Mouse (Mus musculus) mature B cell (primary cell): Measurements from ENCODE around the gene Ms4a15.

Experiments used
- in situ Hi-C: fragments of 300-500 bp; cut with MboI; formaldehyde crosslinking; loops from 2 replicates; pipeline ENCODE4 v1.14.3; 2019

The Ms4a15 gene

DNA sequence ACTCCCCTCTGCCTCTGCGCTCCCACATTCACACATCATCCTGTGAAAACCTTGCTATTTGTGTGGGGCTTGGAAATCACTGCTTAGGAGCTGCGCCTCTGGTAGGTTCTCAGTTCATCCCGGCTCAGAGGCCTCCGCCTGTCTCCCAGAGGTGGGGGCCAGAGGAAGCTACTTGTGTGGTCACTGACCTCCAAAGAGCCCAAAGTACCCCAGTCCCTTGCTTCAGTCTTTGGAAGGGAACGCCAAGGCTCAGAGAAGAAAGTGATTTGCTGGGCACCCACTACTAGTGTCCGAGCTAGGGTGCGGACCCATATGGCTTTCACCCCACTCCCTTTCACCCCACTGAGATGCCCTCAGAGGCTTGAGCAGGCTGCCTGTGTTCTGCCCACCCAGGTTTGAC lies at the start of gene Ms4a15:
Ms4a15 (minus strand) TSS at position 101 of the 400 bp plus-strand sequence.
- in situ Hi-C loops, result no loop called here

DNA sequence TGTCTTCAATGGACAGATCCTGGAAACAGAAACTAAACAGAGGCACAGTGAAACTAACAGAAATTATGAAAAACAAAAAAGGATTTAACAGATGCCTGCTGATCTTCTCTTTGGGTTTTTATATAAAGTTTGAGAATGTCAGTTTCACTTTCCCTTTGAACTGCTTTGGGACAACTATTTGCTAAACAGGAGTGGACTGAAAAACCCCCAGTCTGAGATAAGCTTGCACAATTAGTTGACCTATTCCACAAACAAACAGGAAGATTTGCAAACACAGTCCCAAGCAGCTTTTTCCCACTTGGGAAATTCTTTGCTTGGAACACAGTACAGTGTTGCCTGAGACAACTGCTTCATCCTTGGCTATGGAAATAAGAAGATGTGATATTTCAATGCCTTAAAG lies 44.5 kb upstream of the Ms4a15 start:
- in situ Hi-C loops, result no loop called here

DNA sequence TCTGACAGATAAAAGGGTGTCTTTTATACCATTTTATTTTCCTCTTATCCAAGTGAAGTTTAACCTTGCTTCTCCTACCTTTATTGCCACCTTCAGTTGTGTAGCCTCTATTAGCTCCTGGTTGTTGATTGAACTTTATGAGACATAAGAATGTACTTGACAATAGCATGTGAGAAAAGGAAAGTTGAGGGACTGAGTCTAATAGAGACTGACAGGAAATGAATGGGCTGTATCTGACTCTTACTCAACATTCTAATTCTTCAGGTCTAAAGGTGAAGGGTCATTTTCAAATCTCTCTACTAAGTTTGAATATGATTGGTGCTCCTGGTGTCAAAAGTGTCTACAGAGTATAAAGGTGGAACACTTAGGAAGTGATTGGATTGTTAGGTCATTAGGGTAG lies 29.3 kb upstream of the Ms4a15 start:
- in situ Hi-C loops, result no loop called here

DNA sequence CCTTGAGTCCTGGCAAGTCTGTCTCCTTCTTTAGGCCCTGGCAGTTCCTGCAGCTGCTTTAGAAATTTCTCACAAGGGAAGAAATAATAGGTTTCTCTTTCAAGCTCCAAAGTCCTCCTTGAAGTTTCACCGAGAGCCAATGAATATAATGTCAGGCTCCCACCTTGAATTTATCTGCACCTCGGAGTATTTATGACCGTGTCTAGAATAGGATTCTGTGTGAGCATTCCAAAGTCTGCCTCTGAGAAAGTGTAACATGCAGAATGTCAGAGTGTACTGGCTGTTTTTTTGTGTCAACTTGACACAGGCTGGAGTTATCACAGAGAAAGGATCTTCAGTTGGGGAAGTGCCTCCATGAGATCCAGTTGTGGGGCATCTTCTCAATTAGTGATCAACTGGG lies 24.8 kb upstream of the Ms4a15 start, which contains the start of gene Ms4a18:
Ms4a18 (minus strand) TSS at position 141 of the 400 bp plus-strand sequence.
- in situ Hi-C loops, result no loop called here

DNA sequence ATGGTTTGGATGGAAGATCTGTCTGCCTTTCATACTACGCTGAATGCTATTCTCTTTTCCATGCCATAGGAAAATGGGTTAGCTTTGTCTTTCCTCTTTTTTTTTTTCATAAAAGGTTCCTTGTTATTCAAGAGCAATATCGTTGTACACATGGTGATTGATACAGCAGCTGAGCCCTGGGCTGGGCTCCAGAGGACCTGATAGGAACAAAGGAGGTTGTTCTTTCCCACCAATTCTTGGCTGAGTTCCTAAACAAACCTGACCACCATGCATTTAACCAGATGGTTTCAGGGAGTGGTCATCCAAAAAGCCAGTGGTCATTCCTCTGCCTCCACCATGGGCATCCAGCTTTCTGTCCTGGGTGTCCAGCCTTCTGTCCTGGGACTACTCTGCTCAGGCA lies 24.2 kb upstream of the Ms4a15 start:
- in situ Hi-C loops, result no loop called here

DNA sequence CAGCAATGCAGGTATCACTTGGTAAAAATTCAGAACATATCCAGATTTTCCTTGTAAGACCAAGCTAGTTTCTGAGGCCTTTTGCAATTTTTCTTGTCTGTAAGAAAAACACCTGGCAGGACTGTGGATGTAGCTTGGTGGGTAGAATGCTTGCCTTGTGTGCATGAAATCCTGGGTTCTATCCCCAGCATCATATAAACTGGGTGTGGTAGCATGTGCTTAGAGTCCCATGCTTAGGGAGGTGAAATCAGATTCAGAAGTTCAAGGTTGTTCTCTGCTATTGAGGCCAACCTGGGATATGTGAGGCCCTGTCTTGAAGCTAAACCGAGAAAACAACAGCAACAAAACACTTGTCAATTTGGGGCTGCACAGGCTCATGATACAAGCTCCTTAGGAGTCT lies 22.9 kb upstream of the Ms4a15 start:
- in situ Hi-C loops, result no loop called here

DNA sequence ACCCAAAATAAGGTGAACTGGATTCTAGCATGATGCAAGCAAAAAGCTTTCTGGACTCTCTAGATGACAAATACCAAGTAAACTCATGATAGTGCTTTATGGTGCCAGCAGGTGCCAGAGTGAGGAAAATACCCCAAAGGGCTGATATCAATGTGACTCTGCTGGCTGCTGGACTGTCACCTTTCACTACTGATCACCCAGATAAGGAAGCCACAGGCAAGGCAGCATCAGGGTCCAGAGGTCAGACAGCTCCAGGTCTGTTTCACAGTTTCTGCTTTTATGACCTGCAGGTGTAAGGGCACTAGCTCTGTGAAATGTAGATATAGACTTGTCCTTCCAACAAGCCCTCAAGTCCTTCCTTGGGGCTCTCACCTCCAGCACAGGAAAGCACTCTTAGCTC lies 22.4 kb upstream of the Ms4a15 start:
- in situ Hi-C loops, result no loop called here

DNA sequence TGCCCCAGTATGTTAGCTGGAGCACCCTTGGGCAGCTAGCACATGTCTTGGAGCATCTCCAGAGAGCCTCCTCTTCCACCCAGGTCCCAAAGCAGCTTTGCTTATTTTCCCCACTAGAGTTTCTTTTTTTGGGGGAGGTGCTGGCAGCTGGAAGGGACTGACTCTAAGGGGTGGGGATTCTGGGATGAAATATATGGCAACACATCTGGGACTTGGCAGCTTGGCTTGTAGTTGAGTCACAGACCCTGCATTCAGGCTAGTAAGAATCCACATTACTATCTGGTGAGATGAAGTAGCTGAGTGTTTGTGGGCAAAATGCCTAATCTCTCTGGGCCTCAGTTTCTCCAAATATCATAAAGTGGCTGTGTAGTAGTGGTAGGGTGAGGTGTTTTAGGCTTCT lies 1.1 kb downstream of the Ms4a15 start:
- in situ Hi-C loops, result no loop called here

DNA sequence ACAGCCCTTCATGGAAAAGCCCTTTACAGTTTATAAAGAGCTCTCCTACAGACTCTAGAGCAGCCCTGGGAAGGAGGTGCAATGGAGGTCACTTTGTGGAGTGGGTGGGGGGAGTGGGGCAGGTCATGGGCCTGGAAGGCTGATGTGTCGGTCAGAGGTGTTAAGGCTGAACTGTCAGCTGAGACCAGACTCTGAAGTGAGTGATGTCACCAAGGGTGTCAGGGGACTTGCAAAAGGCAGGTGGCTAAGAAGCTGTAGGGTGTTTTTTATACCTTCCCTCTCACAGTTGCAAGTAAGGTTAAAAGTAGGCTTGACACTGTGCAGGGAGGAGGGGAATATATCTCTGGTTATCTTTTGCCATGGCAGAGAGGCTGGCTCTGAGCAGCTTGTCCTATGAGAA lies 2.3 kb downstream of the Ms4a15 start:
- in situ Hi-C loops, result no loop called here

DNA sequence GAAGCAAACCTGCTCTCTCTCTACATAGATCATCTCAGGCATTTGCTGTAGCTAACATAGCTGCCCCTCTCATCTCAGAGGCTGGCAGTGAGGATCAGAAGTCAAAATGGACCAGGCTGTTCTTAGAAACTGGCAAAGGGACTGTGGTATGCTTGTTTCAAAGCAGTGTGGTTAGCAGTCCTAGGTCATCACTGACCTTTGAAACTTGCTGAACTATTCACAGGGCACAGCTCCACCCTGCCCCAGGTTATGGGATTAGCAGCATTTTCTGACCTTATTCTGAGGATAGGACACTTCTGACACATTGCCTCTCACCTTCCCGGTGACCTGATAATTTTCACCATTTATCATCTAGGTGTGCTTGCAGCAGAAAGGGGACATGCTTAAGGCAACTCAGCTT lies 4.5 kb downstream of the Ms4a15 start:
- in situ Hi-C loops, result no loop called here

DNA sequence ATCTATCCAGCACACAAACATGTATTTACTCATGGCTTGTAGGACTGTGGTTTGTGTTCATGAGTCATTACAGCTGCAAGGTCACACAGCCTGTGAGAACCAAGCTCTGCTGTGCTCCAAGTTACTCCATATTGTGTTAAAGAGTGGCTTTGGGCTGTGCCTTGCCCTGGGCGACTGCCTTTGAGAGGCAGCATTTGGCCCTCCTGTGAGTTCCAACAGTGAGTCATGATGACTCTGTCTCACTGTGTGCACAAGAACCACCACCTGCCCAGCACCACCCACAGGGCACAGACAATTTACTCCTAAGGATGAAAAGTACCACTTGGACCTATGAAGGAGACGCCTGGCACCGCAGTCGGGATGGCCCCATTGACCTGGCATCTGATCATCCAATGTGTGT lies 7.2 kb downstream of the Ms4a15 start:
- in situ Hi-C loops, result no loop called here

DNA sequence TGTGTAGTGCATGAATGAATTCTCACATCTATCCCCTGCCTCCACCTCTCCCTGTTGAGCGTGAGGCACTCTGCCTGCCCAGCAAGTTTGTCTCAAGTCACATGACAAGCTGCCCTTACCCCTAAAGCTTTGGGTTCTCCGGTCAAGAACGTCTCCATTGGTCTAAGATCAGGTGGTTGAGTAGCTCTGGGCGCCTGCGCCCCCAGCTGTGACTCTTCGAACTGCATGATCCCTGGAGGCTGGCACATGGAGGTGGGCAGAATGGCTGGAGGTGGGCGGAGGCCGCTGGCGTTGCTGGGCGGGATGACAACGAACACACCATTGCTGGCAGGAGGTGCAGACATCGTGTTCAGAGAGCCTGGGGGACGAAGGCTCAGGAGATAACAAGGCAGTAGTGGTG lies 8.5 kb downstream of the Ms4a15 start:
- in situ Hi-C loops, result no loop called here

DNA sequence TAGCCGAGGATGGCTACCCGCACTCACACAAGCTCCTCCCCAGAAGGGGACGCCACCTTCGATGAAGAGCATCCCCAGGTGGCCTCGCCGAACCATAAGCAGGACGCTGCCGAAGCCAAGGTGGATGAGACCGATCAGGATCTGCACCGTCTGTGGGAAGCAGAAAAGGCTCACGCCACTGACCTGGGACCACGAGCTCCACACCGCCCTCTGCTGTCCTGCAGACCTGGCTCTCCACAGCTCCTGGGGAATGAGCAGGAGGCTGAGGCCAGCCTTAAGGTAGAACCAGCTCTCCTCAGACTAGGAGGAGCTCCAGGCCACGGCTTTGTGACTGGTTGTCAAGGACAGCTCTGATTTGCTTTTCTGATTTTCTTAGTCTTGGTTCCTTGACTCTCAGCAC lies 9.9 kb downstream of the Ms4a15 start:
- in situ Hi-C loops, result no loop called here

DNA sequence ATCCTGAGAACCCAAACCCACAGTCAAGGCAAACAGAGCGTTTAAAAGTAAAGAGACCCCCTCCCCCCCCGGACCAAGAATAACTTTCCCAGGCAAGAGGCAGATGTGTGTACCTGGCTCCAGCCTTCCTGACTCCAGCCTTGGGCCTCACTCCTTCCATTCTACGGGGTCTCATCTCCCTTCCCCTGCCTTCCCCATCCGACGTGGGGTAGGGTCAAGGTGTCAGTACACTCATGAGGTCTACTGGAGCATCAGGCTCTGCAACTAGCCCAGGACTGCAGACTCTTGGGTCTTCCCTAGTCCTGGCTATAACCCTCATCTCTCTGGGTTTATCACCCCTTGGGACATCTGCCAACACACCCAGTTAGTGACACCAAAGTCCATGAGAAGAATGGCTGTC lies 12.8 kb downstream of the Ms4a15 start:
- in situ Hi-C loops, result no loop called here

DNA sequence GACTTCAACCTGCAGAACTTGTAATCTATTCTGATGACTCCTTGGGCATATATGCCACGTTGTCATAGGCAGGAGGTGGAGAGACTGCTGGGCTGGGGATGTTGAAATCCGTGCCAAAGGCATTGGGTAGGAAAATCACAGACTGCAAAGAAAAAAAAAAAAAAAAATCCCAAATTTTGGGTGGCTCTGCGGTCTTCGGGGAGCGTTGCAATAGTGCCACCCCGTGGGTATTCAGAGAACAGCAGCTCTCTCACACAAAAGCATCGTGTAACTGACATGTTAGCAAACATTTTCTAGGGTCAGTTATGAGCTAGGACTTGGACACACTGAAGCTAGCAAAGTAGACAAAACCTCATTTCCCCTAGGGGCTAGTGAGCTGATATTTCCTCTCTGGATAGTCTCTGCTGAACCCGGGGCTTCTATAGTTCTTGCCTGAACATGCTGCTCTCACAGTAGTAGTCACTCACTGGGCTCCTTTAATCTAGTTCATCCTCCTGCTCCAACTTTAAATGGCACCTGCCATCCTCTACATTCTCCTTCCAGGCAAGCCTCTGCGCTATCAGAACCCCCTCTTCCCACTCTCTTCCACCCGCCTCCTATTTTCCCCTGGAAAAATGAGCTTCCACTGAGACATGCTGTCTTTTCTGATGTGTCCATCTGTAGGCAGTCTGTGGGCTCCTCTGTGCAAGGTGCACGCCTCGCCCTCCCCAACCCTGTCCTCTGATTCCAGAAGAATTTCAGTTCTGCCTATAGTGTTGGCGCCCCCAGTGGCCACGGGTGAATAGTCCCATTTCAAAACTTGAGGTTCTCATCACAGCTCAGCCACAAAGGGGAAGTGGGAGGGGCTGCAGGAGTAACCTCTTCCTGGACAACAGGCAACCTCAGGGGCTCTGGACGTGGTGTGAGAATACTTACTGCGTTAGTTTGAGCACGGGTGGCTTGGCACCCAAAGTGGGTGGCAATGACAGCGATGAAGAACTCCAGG lies 13.6 kb downstream of the Ms4a15 start:
- in situ Hi-C loops, result no loop called here

DNA sequence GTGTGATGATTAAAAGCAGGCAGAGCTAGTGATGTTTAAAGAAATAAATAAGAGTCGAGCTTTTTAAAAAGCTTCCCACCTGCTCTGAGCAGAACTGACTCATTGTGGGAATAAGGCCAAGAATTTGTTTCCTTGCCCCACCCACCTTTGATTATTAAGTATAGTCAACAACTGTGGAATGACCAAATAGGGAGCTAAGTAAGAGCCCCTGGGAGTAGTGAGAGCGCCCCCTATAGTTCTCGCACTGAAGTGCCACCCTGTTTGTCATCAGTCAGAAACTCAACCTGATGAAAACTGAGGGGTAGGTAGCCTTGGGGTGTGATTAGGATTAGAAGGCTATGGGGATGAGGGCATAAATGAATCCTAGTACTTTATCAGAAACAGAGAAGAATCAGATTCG lies 16.7 kb downstream of the Ms4a15 start:
- in situ Hi-C loops, result no loop called here

DNA sequence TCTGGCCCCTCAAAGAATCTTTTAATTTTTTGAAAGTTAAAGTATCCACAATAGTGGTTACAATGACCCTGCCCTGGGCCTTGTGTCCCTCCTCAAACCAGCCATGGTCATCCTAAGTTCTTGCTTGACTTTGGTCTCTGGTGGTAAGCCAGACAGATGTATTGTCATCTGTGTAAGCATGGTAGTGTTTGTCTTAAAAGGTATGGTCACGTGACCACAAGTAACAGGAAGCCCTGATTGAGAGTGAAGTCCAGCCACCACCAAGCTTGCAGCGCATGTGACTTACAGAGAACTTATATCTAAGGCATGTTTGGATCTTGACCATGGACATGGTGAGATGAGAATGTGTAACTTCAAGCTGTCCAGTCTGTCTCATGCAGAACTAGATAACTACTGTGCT lies 17.9 kb downstream of the Ms4a15 start:
- in situ Hi-C loops, result no loop called here

DNA sequence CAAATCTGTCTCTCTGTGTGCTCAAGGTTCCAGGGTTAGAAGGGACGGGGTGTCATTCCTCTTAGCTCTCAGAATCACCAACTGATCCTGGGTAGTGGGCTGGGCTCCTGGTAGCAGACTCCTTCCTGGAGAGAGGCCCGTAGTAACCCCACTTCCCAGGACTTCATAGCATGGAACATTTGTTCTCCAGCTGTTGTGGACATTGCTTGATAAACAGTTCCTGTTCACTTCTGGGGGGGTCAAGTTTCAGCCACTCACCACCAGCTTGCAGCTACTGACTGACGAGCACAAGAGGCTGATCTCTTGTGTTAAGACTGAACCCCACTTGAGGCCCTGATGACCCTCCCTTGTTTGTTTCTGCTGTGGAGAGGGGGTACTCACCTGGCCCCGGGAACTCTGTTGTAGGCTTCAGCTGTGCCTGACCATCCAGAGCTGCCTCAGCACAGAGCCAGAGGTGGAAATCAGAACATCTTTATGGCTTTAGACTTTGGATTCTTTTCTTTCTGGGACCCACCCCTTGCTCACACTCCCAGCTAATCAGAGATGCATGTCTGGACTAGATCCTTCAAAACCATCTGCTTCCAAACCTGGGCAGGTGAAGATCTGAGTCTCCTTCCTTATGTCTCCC lies 18.7 kb downstream of the Ms4a15 start, which contains the start of gene Ms4a10:
Ms4a10 (minus strand) TSS at position 433 of the 628 bp plus-strand sequence.
- in situ Hi-C loops, result no loop called here

DNA sequence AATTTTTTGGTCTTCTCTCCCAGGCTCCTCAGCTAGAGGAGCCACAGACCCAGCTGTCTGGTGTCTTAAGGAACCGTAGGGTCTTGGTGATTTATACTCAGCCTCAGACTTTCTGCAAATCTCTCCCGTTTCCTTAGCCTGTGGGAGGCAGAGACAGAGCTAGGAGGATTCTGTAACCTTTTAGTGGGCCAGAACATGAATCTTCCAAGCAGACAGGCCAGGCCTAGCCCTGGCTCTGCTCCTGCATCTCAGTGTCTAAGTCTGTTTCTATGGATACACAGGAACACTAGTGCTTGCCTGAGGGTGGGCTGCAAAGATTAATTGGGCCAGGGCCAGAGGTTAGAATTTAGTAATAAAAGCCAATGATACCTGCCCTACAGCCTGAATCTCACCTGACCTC lies 19.9 kb downstream of the Ms4a15 start:
- in situ Hi-C loops, result no loop called here

DNA sequence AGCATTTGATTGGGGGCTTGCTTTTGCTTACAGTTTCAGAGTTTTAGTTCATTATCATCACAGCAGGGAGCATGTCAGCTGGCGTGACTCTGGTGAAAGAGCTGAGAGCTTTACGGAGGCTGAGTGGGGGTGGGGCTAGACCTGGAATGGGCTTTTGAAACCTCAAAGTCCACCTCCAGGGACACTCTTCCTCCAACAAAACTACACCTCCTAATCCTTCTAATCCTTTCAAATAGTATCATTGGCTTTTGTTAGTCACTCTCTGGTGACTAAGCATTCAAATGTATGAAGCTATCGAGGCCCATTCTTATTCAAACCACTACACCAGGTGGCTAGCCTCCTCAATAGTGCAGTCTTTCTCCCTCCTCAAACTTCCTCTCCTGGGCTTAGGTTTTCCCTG lies 20.4 kb downstream of the Ms4a15 start:
- in situ Hi-C loops, result no loop called here

DNA sequence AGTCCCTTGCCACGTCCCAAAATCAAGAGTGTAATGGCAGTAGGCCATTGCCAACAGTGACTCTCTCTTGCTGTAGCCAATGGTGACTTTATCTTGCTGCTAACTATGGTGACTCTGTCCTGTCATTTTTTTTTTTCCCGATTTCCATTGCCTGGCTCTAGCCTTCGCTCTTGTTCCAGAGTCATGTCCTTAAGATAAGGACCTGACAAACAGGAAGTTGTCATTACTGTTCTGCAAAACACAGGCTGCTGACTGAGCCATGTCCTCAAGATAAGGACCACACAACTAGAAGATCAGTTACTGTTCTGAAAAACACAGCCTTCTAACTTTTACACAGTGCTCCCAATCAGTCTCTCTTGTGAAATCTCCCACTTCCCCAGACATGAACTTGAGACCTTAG lies 22.6 kb downstream of the Ms4a15 start:
- in situ Hi-C loops, result no loop called here

DNA sequence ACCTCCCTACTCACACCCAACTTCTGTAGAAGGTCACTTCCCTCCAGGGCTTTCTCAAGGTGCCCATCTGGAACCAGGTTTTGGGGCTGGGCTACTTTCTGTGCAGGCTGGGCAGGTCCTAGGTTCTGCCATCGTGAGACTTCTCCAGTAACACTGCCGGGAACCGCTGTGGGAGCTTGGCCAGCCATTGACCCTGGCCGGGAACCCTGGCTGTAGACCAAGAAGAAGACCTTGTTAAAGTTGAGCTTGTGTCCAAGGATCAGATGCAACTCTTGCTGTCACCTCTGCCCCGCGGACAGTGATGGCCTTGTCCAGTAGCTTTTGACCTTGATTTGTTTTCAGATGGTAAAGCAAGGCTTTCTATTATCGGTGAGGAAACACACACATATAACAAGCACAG lies 24.5 kb downstream of the Ms4a15 start:
- in situ Hi-C loops, result no loop called here

DNA sequence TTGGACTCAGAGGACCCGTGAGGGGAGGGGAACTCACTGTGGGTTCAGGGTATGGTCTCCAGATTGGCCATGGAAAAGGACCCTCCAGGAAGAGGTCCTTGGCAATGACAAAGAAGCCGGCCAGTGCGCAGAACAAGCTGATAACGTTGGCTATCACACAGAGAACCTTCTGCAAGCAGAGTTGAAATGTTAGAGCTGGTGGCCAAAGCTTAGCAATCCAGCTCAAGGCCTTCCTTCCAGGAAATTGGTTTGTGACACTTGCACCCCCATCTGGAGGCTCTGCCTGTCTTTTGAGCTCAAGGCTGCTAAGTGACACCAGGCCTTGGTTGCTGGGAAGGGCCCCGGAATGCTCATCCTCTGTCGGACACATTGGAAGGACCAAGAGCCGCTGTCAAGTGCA lies 27.3 kb downstream of the Ms4a15 start:
- in situ Hi-C loops, result no loop called here
